Mouse (Mus musculus): ENCODE measurements around the gene Dennd1c.
"Not testable (repeated sequence)": the region's sequence is repeated elsewhere in the genome, so short reads cannot be mapped to it uniquely, and the experiment has no call there.

The Dennd1c gene

GRCm38 (mm10) chr17:57095855-57096622 lies 17.7 kb upstream of the Dennd1c start:
- DNase-seq (ENCODE audit: low spot score), result no peak

- DNase-seq (ENCODE audit: low spot score), result no peak
Observed at GRCm38 (mm10) chr17:57094222-57094621, 15.9 kb upstream of the Dennd1c start.

GRCm38 (mm10) chr17:57087049-57087832 lies 8.9 kb upstream of the Dennd1c start, which contains the start of gene Tubb4a:
Gene Tubb4a, minus strand, starts transcription at chr17:57087782.
- peak; percentile 61 for DNase-seq (ENCODE audit: low spot score)

- no peak for DNase-seq (ENCODE audit: low spot score)
Observed at GRCm38 (mm10) chr17:57085970-57086757, 7.8 kb upstream of the Dennd1c start.

GRCm38 (mm10) chr17:57082481-57082880 lies 4.2 kb upstream of the Dennd1c start:
- no peak for DNase-seq (ENCODE audit: low spot score)

- DNase-seq (ENCODE audit: low spot score), result no peak
Observed at GRCm38 (mm10) chr17:57081234-57081842, 3.0 kb upstream of the Dennd1c start.

GRCm38 (mm10) chr17:57079919-57080318 lies 1.6 kb upstream of the Dennd1c start:
- DNase-seq (ENCODE audit: low spot score), result no peak

GRCm38 (mm10) chr17:57076916-57077315 lies 1.4 kb downstream of the Dennd1c start:
- no peak for DNase-seq (ENCODE audit: low spot score)

- DNase-seq (ENCODE audit: low spot score), result no peak
Observed at GRCm38 (mm10) chr17:57070699-57071098, 7.6 kb downstream of the Dennd1c start.

GRCm38 (mm10) chr17:57070272-57070671 lies 8.0 kb downstream of the Dennd1c start:
- no peak for DNase-seq (ENCODE audit: low spot score)

- DNase-seq (ENCODE audit: low spot score), result no peak
Observed at GRCm38 (mm10) chr17:57066908-57067307, 11.4 kb downstream of the Dennd1c start.

- no peak for DNase-seq (ENCODE audit: low spot score)
Observed at GRCm38 (mm10) chr17:57063031-57063430, 15.3 kb downstream of the Dennd1c start.

- DNase-seq (ENCODE audit: low spot score), result no peak
Observed at GRCm38 (mm10) chr17:57062548-57062947, 15.8 kb downstream of the Dennd1c start.

GRCm38 (mm10) chr17:57062011-57062521 lies 16.2 kb downstream of the Dennd1c start:
- DNase-seq (ENCODE audit: low spot score), result no peak

- no peak for DNase-seq (ENCODE audit: low spot score)
Observed at GRCm38 (mm10) chr17:57061069-57061468, 17.2 kb downstream of the Dennd1c start.

- peak; percentile 96 for DNase-seq (ENCODE audit: low spot score)
Observed at GRCm38 (mm10) chr17:57060231-57060801, 18.0 kb downstream of the Dennd1c start.

GRCm38 (mm10) chr17:57059486-57059977 lies 18.8 kb downstream of the Dennd1c start, which contains the start of gene Slc25a23:
Gene Slc25a23, minus strand, starts transcription at chr17:57059863.
- DNase-seq (ENCODE audit: low spot score), result peak; percentile 37

- no peak for DNase-seq (ENCODE audit: low spot score)
Observed at GRCm38 (mm10) chr17:57058891-57059485, 19.3 kb downstream of the Dennd1c start, which contains the start of gene Crb3. Gene Crb3, plus strand, starts transcription at chr17:57059105.

GRCm38 (mm10) chr17:57056246-57056645 lies 22.1 kb downstream of the Dennd1c start:
- no peak for DNase-seq (ENCODE audit: low spot score)

- not testable (repeated sequence) for DNase-seq (ENCODE audit: low spot score)
Observed at GRCm38 (mm10) chr17:57051679-57052078, 26.6 kb downstream of the Dennd1c start.
